Mouse (Mus musculus) forebrain, embryonic 12.5 days (tissue): ENCODE data around the gene Disc1. TPM values are rescaled to one million over a fixed set of nuclear protein-coding genes. Genes with fewer than 3 reads are reported as not detected.

Experiments
- ATAC-seq: fragments of 200-750 bp; cut with Nextera tagmentation; 2 replicates; pipeline ENCODE4 v1.8.0; 2017; ENCODE audit warnings: moderate TSS enrichment; ENCODE audit not compliant: low FRiP score
- H3K27ac ChIP-seq: fragments of 300-500 bp; sonication (generic); 2 replicates; pipeline ENCODE4 v1.5.1; 2016; ENCODE audit warnings: mild to moderate bottlenecking
- H3K27me3 ChIP-seq: fragments of 300-500 bp; sonication (generic); 2 replicates; pipeline ENCODE4 v1.6.1; 2016; ENCODE audit warnings: mild to moderate bottlenecking
- H3K36me3 ChIP-seq: fragments of 300-500 bp; sonication (generic); replicated peaks from 2 replicates; pipeline ENCODE4 v1.6.1; 2016; ENCODE audit warnings: mild to moderate bottlenecking
- H3K4me1 ChIP-seq: fragments of 300-500 bp; sonication (generic); 2 replicates; pipeline ENCODE4 v1.6.1; 2016
- H3K4me2 ChIP-seq: fragments of 300-500 bp; sonication (generic); 2 replicates; pipeline ENCODE4 v1.6.1; 2016; ENCODE audit warnings: mild to moderate bottlenecking, moderate library complexity
- H3K4me3 ChIP-seq: fragments of 300-500 bp; sonication (generic); replicated peaks from 2 replicates; pipeline ENCODE4 v1.5.1; 2016; ENCODE audit warnings: mild to moderate bottlenecking
- H3K9ac ChIP-seq: fragments of 300-500 bp; sonication (generic); 2 replicates; pipeline ENCODE4 v1.6.1; 2016; ENCODE audit warnings: mild to moderate bottlenecking
- H3K9me3 ChIP-seq: fragments of 300-500 bp; sonication (generic); 2 replicates; pipeline ENCODE4 v1.6.1; 2016
- WGBS: fragments of 180-500 bp; shearing (Covaris S2); methylation state at CpG from one replicate; pipeline ENCODE4 v1.1.7; 2016; 5-methylcytosine and 5-hydroxymethylcytosine counted together
- polyA plus RNA-seq: library from polyadenylated mRNA; unstranded; fragments of >200 nt; fragmentation: Nextera tagmentation; extraction: Ambion mirVana; gene quantifications from 2 replicates; pipeline ENCODE4 v1.2.1, GENCODE M21; 2016

The Disc1 gene
- polyA plus RNA-seq, 1 experiment from 2014 or later, result 2.3 TPM

GRCm38 (mm10) chr8:125270292-125270691 lies 216.3 kb downstream of the Disc1 start:
- H3K27me3 ChIP-seq, result no peaks in the 10 kb centered on the region; the same call in 1 of the 2 replicates
- no peaks in the 10 kb centered on the region for H3K9me3 ChIP-seq
- no peaks in the 10 kb centered on the region for H3K36me3 ChIP-seq
- H3K4me2 ChIP-seq, result no peak overlapping the region
- H3K4me3 ChIP-seq, result no peak overlapping the region
- peaks cover 20% of the 10 kb centered on the region for H3K4me1 ChIP-seq
- H3K27ac ChIP-seq, result no peak overlapping the region
- H3K9ac ChIP-seq, result no peak overlapping the region
- ATAC-seq, result no peak
- WGBS, result 84% methylated on average over 7 of the region's 7 CpGs

GRCm38 (mm10) chr8:125271357-125271756 lies 217.4 kb downstream of the Disc1 start:
- no peak overlapping the region for H3K27ac ChIP-seq
- no peak overlapping the region for H3K4me2 ChIP-seq
- no peaks in the 10 kb centered on the region; the same call in 1 of the 2 replicates for H3K27me3 ChIP-seq

GRCm38 (mm10) chr8:125272089-125272866 lies 218.3 kb downstream of the Disc1 start:
- peak; percentile 27; the same call in 1 of the 2 replicates for ATAC-seq
- no peaks in the 10 kb centered on the region for H3K9me3 ChIP-seq
- H3K27ac ChIP-seq, result peak overlapping the region; percentile 54; the same call in 1 of the 2 replicates
- no peak overlapping the region for H3K4me3 ChIP-seq
- no peak overlapping the region for H3K4me2 ChIP-seq
- no peaks in the 10 kb centered on the region for H3K36me3 ChIP-seq
- no peak overlapping the region for H3K9ac ChIP-seq
- H3K4me1 ChIP-seq, result peaks cover 26% of the 10 kb centered on the region
- WGBS, result 40% methylated on average over 13 of the region's 13 CpGs
- no peaks in the 10 kb centered on the region; the same call in 1 of the 2 replicates for H3K27me3 ChIP-seq

More at GRCm38 (mm10) chr8:125271357-125271756, 217.4 kb downstream of the Disc1 start:
- no peak overlapping the region for H3K9ac ChIP-seq
- no peaks in the 10 kb centered on the region for H3K9me3 ChIP-seq
- H3K4me3 ChIP-seq, result no peak overlapping the region
- peaks cover 20% of the 10 kb centered on the region for H3K4me1 ChIP-seq
- WGBS, result 72% methylated on average over 5 of the region's 5 CpGs
- H3K36me3 ChIP-seq, result no peaks in the 10 kb centered on the region
- no peak for ATAC-seq

- Histone ChIP-seq H3K27me3 (peaks cover 14% of the 10 kb centered on the region), H3K36me3 (no peaks in the 10 kb centered on the region), H3K27ac (no peak overlapping the region), H3K4me1 (peaks cover 37% of the 10 kb centered on the region), H3K4me3 (no peak overlapping the region), H3K4me2 (peak overlapping the region; percentile 6; the same call in 1 of the 2 replicates), H3K9me3 (no peaks in the 10 kb centered on the region), H3K9ac (no peak overlapping the region)
- WGBS, result 5% methylated on average over 11 of the region's 11 CpGs
- peak; percentile 64; the same call in 1 of the 2 replicates for ATAC-seq
Observed at GRCm38 (mm10) chr8:125277071-125277682, 223.2 kb downstream of the Disc1 start.

GRCm38 (mm10) chr8:125279156-125279555 lies 225.2 kb downstream of the Disc1 start:
- 88% methylated on average over 2 of the region's 2 CpGs for WGBS
- H3K9me3 ChIP-seq, result no peaks in the 10 kb centered on the region
- peaks cover 35% of the 10 kb centered on the region for H3K4me1 ChIP-seq
- H3K36me3 ChIP-seq, result no peaks in the 10 kb centered on the region
- H3K9ac ChIP-seq, result no peak overlapping the region
- peaks cover 14% of the 10 kb centered on the region for H3K27me3 ChIP-seq
- no peak overlapping the region for H3K4me3 ChIP-seq
- H3K4me2 ChIP-seq, result no peak overlapping the region
- ATAC-seq, result no peak
- no peak overlapping the region for H3K27ac ChIP-seq

GRCm38 (mm10) chr8:125279892-125280291 lies 225.9 kb downstream of the Disc1 start:
- Histone ChIP-seq H3K4me1 (peaks cover 35% of the 10 kb centered on the region), H3K27me3 (peaks cover 14% of the 10 kb centered on the region), H3K36me3 (no peaks in the 10 kb centered on the region), H3K27ac (no peak overlapping the region), H3K9me3 (no peaks in the 10 kb centered on the region), H3K9ac (no peak overlapping the region), H3K4me2 (no peak overlapping the region), H3K4me3 (no peak overlapping the region)
- ATAC-seq, result no peak
- 74% methylated on average over 4 of the region's 4 CpGs for WGBS

- H3K4me3 ChIP-seq, result no peak overlapping the region
- H3K9ac ChIP-seq, result no peak overlapping the region
- no peaks in the 10 kb centered on the region for H3K36me3 ChIP-seq
- no peak for ATAC-seq
- 63% methylated on average over 7 of the region's 7 CpGs for WGBS
- H3K4me2 ChIP-seq, result no peak overlapping the region
- no peak overlapping the region for H3K27ac ChIP-seq
- peaks cover 14% of the 10 kb centered on the region for H3K27me3 ChIP-seq
- no peaks in the 10 kb centered on the region for H3K9me3 ChIP-seq
- peaks cover 29% of the 10 kb centered on the region for H3K4me1 ChIP-seq
Observed at GRCm38 (mm10) chr8:125282531-125282930, 228.5 kb downstream of the Disc1 start.

- Histone ChIP-seq H3K36me3 (no peaks in the 10 kb centered on the region), H3K4me3 (no peak overlapping the region), H3K9ac (no peak overlapping the region), H3K4me1 (peaks cover 20% of the 10 kb centered on the region; the same call in 1 of the 2 replicates), H3K27ac (no peak overlapping the region), H3K4me2 (no peak overlapping the region), H3K27me3 (peaks cover 10% of the 10 kb centered on the region), H3K9me3 (no peaks in the 10 kb centered on the region)
- no peak; the same call in 1 of the 2 replicates for ATAC-seq
- WGBS, result 72% methylated on average over 6 of the region's 6 CpGs
Observed at GRCm38 (mm10) chr8:125283542-125283941, 229.5 kb downstream of the Disc1 start.

GRCm38 (mm10) chr8:125284875-125285274 lies 230.9 kb downstream of the Disc1 start:
- H3K9ac ChIP-seq, result no peak overlapping the region
- H3K4me1 ChIP-seq, result peaks cover 12% of the 10 kb centered on the region; the same call in 1 of the 2 replicates
- WGBS, result 81% methylated on average over 4 of the region's 4 CpGs
- no peaks in the 10 kb centered on the region for H3K9me3 ChIP-seq
- no peak for ATAC-seq
- H3K36me3 ChIP-seq, result no peaks in the 10 kb centered on the region
- H3K4me3 ChIP-seq, result no peak overlapping the region
- no peak overlapping the region for H3K27ac ChIP-seq
- no peaks in the 10 kb centered on the region for H3K27me3 ChIP-seq
- H3K4me2 ChIP-seq, result no peak overlapping the region

- H3K4me1 ChIP-seq, result 0 out of 2 replicates have a peak, but pooled peaks cover 8% of the 10 kb centered on the region
- H3K27me3 ChIP-seq, result no peaks in the 10 kb centered on the region
- no peak overlapping the region for H3K9ac ChIP-seq
- WGBS, result 81% methylated on average over 8 of the region's 8 CpGs
- no peak overlapping the region for H3K4me2 ChIP-seq
- ATAC-seq, result no peak
- H3K27ac ChIP-seq, result no peak overlapping the region
- no peaks in the 10 kb centered on the region for H3K9me3 ChIP-seq
- no peak overlapping the region for H3K4me3 ChIP-seq
- no peaks in the 10 kb centered on the region for H3K36me3 ChIP-seq
Observed at GRCm38 (mm10) chr8:125285391-125285790, 231.4 kb downstream of the Disc1 start.

GRCm38 (mm10) chr8:125285966-125286681 lies 232.1 kb downstream of the Disc1 start:
- WGBS, result 78% methylated on average over 12 of the region's 12 CpGs
- Histone ChIP-seq H3K27ac (no peak overlapping the region), H3K9ac (no peak overlapping the region), H3K4me1 (0 out of 2 replicates have a peak, but pooled peaks cover 8% of the 10 kb centered on the region), H3K4me3 (no peak overlapping the region), H3K36me3 (no peaks in the 10 kb centered on the region), H3K4me2 (no peak overlapping the region), H3K27me3 (no peaks in the 10 kb centered on the region), H3K9me3 (no peaks in the 10 kb centered on the region)
- no peak for ATAC-seq

GRCm38 (mm10) chr8:125287311-125287710 lies 233.3 kb downstream of the Disc1 start:
- WGBS, result 85% methylated on average over 4 of the region's 4 CpGs
- Histone ChIP-seq H3K27me3 (no peaks in the 10 kb centered on the region), H3K4me1 (0 out of 2 replicates have a peak, but pooled peaks cover 8% of the 10 kb centered on the region), H3K4me3 (no peak overlapping the region), H3K36me3 (no peaks in the 10 kb centered on the region), H3K4me2 (no peak overlapping the region), H3K9ac (no peak overlapping the region), H3K9me3 (no peaks in the 10 kb centered on the region), H3K27ac (no peak overlapping the region)
- ATAC-seq, result no peak
